Mouse (Mus musculus) midbrain, embryonic 10.5 days (tissue): Measurements from ENCODE around the gene Atxn7. TPM values are rescaled to one million over a fixed set of nuclear protein-coding genes. Genes with fewer than 3 reads are reported as not detected.
"Not testable (repeated sequence)": the region's sequence is repeated elsewhere in the genome, so short reads cannot be mapped to it uniquely, and the experiment has no call there.

ENCODE experiments used
- DNase-seq: peaks from one replicate; pipeline ENCODE4 v3.0.0-alpha.2; 2017; ENCODE audit warnings: low spot score
- H3K27ac ChIP-seq: fragments of 300-500 bp; sonication (generic); replicated peaks from 2 replicates; pipeline ENCODE4 v1.5.1; 2016; ENCODE audit warnings: mild to moderate bottlenecking
- H3K27me3 ChIP-seq: fragments of 300-500 bp; sonication (generic); 2 replicates; pipeline ENCODE4 v1.6.1; 2016; ENCODE audit warnings: low read depth, mild to moderate bottlenecking; ENCODE audit not compliant: poor library complexity, severe bottlenecking
- H3K36me3 ChIP-seq: fragments of 300-500 bp; sonication (generic); 2 replicates; pipeline ENCODE4 v1.6.1; 2016; ENCODE audit warnings: mild to moderate bottlenecking, moderate library complexity
- H3K4me1 ChIP-seq: fragments of 300-500 bp; sonication (generic); 2 replicates; pipeline ENCODE4 v1.6.1; 2016
- H3K4me3 ChIP-seq: fragments of 300-500 bp; sonication (generic); 2 replicates; pipeline ENCODE4 v1.5.1; 2016; ENCODE audit warnings: mild to moderate bottlenecking, moderate library complexity
- H3K9me3 ChIP-seq: fragments of 300-500 bp; sonication (generic); replicated peaks from 2 replicates; pipeline ENCODE4 v1.6.1; 2016; ENCODE audit warnings: mild to moderate bottlenecking
- WGBS: fragments of 180-500 bp; shearing (Covaris S2); methylation state at CpG from one replicate; pipeline ENCODE4 v1.1.7; 2016; 5-methylcytosine and 5-hydroxymethylcytosine counted together
- polyA plus RNA-seq: library from polyadenylated mRNA; unstranded; fragments of >200 nt; fragmentation: Nextera tagmentation; extraction: Ambion mirVana; gene quantifications from 2 replicates; pipeline ENCODE4 v1.2.1, GENCODE M21; 2016

Gene Atxn7
- 3.5 and 3.6 TPM in 2 replicates for polyA plus RNA-seq

DNA sequence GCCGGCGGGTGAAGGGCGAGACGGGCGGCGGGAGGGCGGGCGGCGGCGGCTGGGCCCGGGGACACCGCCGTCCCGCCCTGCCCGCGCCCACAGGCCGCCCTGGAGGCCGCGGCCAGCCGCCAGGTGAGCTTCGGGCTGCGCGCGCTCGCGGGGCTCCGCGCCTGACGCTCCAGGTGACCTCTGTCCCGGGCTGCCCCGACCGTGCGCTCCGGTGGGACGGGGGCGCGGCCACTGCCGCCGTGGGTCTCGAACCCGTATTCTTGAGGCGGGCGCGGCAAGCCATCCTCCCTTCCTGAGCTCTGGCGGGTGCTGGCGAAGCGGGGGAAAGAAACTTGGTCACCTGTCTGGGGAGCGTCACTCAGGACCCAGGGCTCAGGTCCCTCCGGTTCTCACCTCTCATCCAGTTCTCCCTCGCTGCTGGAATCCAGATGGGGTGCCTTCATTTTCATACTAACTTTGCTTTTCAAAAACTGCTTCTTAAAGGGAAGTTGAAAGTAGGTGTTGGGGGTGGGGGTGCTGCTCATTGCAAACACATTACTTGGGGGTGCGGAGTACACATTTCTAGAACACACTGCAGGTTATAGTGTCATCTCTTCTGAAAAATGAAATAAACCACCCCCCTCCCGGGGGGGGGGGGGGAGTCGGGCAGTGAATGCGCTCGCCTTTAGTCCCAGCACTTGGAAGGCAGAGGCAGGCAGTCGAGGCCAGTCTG is at the start of gene Atxn7, which contains the start of gene Thoc7:
Atxn7 (plus strand) TSS at position 40 of the 712 bp plus-strand sequence.
Thoc7 (minus strand) TSS at position 452 of the 712 bp plus-strand sequence.
- Histone ChIP-seq H3K9me3 (no peaks in the 10 kb centered on the region), H3K36me3 (peaks cover 12% of the 10 kb centered on the region), H3K27me3 (no peaks in the 10 kb centered on the region), H3K27ac (peak within 1 kb of the TSS; percentile 100), H3K4me1 (peaks cover 21% of the 10 kb centered on the region), H3K4me3 (peak within 1 kb of the TSS; percentile 92)
- 6% methylated on average over 39 of the region's 56 CpGs for WGBS
- DNase-seq, result peak; percentile 62

- Histone ChIP-seq H3K27ac (no peak within 1 kb of the TSS), H3K36me3 (no peaks in the 10 kb centered on the region), H3K4me3 (no peak within 1 kb of the TSS), H3K4me1 (peaks cover 6% of the 10 kb centered on the region; the same call in 1 of the 2 replicates), H3K9me3 (no peaks in the 10 kb centered on the region), H3K27me3 (no peaks in the 10 kb centered on the region)
- DNase-seq, result no peak
- 15% methylated on average over 1 of the region's 1 CpGs for WGBS
Measured at GRCm38 (mm10) chr14:13914387-13915082, 46.7 kb upstream of the Atxn7 start, which contains the start of gene Gm281. Gene Gm281, minus strand, starts transcription at chr14:13914478.

DNA sequence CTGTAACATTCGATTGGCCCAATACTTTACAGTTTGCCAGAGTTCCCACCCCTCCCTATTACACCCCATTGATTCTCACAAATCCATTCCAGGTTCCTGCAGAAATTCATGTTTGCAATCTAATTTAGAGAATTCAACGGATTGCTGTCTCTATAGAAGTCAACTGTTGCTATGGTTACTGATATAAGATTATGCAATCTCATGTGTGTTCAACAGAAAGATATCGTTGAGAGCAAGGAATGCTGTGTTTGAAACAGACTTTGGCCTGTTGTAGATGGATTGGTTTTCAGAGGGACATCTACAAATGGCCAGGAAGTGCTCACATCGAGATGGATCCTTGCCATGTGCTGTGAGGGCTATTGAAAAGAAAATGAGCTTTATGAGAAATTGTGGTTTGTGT is 46.0 kb upstream of the Atxn7 start:
- H3K4me3 ChIP-seq, result no peak overlapping the region
- H3K36me3 ChIP-seq, result no peaks in the 10 kb centered on the region
- DNase-seq, result no peak
- peaks cover 6% of the 10 kb centered on the region; the same call in 1 of the 2 replicates for H3K4me1 ChIP-seq
- no peaks in the 10 kb centered on the region for H3K9me3 ChIP-seq
- 82% methylated on average over 4 of the region's 4 CpGs for WGBS
- H3K27me3 ChIP-seq, result no peaks in the 10 kb centered on the region
- H3K27ac ChIP-seq, result no peak overlapping the region

DNA sequence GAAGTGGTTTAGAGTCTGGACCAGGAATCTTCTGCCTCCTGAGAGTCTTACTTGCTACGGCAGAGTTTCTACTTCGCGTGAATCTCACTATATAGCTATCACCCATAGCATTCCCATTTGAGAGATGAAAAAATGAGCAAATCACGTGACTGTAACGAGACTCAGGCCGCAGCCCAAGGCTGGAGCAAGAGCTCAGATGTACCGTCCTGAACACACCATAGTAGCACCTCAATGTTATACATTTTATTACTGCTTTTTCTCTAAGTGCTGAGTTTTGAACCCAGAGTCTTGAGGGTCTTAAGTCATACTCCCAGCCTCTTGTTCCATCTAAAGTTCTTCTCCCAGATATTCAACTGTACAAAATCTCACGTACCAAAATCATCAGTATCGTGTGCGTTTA is 44.0 kb upstream of the Atxn7 start:
- H3K36me3 ChIP-seq, result no peaks in the 10 kb centered on the region
- no peaks in the 10 kb centered on the region for H3K27me3 ChIP-seq
- no peak overlapping the region for H3K27ac ChIP-seq
- 90% methylated on average over 10 of the region's 10 CpGs for WGBS
- H3K9me3 ChIP-seq, result no peaks in the 10 kb centered on the region
- H3K4me3 ChIP-seq, result no peak overlapping the region
- peaks cover 6% of the 10 kb centered on the region; the same call in 1 of the 2 replicates for H3K4me1 ChIP-seq
- no peak for DNase-seq

DNA sequence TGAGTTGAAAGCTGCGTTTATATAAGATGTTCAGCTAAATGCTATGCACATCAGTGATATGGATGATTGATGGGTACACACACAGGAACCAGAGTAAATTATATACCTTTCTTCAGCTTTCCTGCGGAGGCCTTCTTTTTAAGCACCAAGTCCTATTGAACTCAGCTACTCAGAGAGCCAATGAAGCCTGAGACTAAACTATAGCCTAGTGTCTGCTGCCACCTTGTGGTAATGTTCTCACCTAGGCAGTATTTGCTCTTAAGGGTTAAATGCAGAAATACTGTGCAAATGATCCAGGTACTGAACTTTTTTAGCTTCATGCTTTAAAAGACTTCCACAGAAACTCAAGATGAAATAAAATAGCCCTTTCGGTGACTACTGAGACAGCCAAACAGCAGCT is 43.6 kb upstream of the Atxn7 start:
- no peaks in the 10 kb centered on the region for H3K9me3 ChIP-seq
- WGBS, result 46% methylated on average over 3 of the region's 3 CpGs
- no peaks in the 10 kb centered on the region for H3K27me3 ChIP-seq
- DNase-seq, result peak; percentile 47
- no peak overlapping the region for H3K27ac ChIP-seq
- no peaks in the 10 kb centered on the region for H3K36me3 ChIP-seq
- no peak overlapping the region for H3K4me3 ChIP-seq
- H3K4me1 ChIP-seq, result peaks cover 6% of the 10 kb centered on the region; the same call in 1 of the 2 replicates

DNA sequence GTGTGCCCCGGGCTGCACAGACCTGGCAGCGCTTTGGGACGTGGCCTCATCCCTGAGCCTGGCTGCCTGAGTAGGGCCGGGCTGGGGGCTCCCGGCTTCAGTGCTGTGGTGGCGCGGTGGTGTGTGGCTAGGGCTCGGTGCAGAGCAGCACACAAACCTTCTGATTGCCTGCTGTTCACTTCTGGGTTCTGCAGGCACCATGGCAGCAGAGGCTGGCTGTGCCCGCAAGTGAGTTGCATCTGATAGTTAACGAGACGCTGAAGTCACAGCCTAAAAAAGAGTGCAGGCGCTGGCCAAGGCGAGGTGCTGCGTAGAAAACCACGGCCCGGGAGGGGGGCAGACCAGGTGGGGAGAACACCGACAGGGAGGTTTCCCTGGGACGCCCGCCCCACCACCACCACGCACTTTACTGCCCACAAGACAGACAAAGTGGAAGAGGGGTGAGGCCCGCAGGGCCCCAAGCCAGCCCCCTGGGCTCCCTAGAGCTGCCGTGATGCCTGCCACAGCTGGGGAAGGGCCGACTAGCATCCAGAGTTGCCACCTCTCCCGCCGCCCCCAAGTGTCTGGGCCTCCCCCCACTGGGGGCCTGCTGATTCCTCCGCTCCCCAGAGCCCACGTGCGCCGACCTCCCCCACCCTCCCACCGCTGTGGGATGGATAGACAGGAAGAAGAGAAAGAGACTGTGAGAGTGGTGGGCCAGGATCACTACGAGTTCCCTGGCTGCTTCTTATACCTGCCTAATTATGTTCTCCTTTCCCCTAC is 27.8 kb upstream of the Atxn7 start:
- Histone ChIP-seq H3K4me1 (peaks cover 8% of the 10 kb centered on the region), H3K36me3 (no peaks in the 10 kb centered on the region), H3K27me3 (no peaks in the 10 kb centered on the region), H3K4me3 (peak overlapping the region; percentile 42), H3K9me3 (peaks cover 21% of the 10 kb centered on the region), H3K27ac (peak overlapping the region; percentile 68)
- 36% methylated on average over 31 of the region's 31 CpGs for WGBS
- DNase-seq, result no peak

- H3K36me3 ChIP-seq, result no peaks in the 10 kb centered on the region
- no peak overlapping the region; the same call in 1 of the 2 replicates for H3K4me3 ChIP-seq
- H3K4me1 ChIP-seq, result peaks cover 8% of the 10 kb centered on the region
- H3K27me3 ChIP-seq, result no peaks in the 10 kb centered on the region
- H3K9me3 ChIP-seq, result peaks cover 21% of the 10 kb centered on the region
- WGBS, result 49% methylated on average over 5 of the region's 5 CpGs
- no peak for DNase-seq
- no peak overlapping the region; the same call in 1 of the 2 replicates for H3K27ac ChIP-seq
Measured at GRCm38 (mm10) chr14:13934052-13934371, 27.2 kb upstream of the Atxn7 start.

DNA sequence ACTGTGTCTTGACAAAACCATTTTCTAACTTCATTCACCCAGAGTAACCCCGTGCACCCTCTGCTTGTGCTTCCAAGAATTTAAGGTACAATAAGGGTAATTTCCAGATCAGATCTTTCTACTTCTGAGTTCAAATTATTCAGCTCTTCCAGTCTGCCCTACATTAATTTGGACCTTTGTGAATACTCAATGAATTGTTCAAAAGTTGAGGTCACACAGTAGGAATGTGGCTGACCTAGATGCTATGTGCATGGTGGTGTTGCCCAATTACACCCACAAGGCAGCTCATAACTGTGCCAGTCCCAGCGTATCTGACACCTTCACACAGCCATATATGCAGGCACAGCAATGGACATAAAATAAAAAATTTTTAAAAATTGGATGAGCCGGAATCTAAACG is 16.6 kb upstream of the Atxn7 start:
- H3K27me3 ChIP-seq, result no peaks in the 10 kb centered on the region
- whole genome bisulfite sequencing, result 90% methylated on average over 4 of the region's 4 CpGs
- no peaks in the 10 kb centered on the region for H3K4me1 ChIP-seq

GRCm38 (mm10) chr14:13948345-13948744 is 12.9 kb upstream of the Atxn7 start:
- H3K27me3 ChIP-seq, result no peaks in the 10 kb centered on the region
- no peak overlapping the region for H3K4me3 ChIP-seq
- WGBS, result 94% methylated on average over 7 of the region's 7 CpGs
- no peaks in the 10 kb centered on the region for H3K4me1 ChIP-seq
- peaks cover 67% of the 10 kb centered on the region for H3K36me3 ChIP-seq
- no peak overlapping the region for H3K27ac ChIP-seq
- DNase-seq, result no peak
- no peaks in the 10 kb centered on the region for H3K9me3 ChIP-seq

More for the DNA sequence above, 16.6 kb upstream of the Atxn7 start:
- no peak overlapping the region for H3K4me3 ChIP-seq
- no peak for DNase-seq
- H3K36me3 ChIP-seq, result peaks cover 31% of the 10 kb centered on the region
- H3K27ac ChIP-seq, result no peak overlapping the region
- H3K9me3 ChIP-seq, result no peaks in the 10 kb centered on the region

DNA sequence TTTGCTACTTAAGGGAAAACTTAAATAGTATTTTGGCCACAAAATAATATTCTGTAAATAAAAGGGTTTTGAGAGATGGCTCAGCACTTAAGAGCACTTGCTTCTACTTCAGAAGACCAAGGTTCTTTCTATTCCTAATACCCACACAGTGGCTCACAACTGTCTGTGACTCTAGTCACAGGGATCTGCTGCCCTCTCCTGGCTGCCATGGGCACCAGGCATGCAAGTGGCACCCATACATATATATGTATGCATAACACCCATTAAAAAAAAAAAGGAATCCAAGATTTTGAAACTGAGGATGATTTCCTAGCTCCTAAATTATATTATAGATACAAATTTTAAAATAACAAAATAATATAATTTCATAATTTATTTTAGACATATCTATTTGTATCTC is 10.8 kb upstream of the Atxn7 start:
- Histone ChIP-seq H3K27ac (no peak overlapping the region), H3K4me3 (no peak overlapping the region), H3K27me3 (no peaks in the 10 kb centered on the region), H3K4me1 (no peaks in the 10 kb centered on the region), H3K9me3 (no peaks in the 10 kb centered on the region), H3K36me3 (peaks cover 85% of the 10 kb centered on the region)
- DNase-seq, result no peak

GRCm38 (mm10) chr14:13952151-13952550 is 9.1 kb upstream of the Atxn7 start:
- WGBS, result 95% methylated on average over 3 of the region's 3 CpGs
- H3K4me3 ChIP-seq, H3K27ac ChIP-seq, H3K9me3 ChIP-seq, H3K27me3 ChIP-seq, H3K4me1 ChIP-seq, DNase-seq: not testable (repeated sequence)
- peaks cover 94% of the 10 kb centered on the region for H3K36me3 ChIP-seq

DNA sequence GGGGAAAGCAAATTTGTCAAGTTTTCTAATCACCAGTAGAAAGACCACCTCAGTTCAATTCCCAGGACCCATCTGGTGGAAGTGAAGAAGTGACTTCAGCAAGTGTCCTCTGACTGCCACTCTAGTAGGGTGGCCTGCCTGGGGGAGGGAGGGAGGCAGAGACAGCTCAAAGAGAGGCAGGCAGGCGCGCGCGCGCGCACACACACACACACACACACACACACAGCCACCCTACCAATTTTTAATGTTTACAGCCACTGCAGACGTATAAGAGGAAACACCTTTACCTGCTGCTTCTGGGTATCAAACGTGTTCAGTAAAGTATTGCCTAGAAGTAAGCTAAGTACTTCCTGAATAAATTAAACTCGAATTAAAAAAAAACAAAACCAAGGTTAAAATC is 1.2 kb upstream of the Atxn7 start:
- H3K4me1 ChIP-seq, result peaks cover 21% of the 10 kb centered on the region
- H3K9me3 ChIP-seq, result 0 out of 2 replicates have a peak, but pooled peaks cover 3% of the 10 kb centered on the region
- peak overlapping the region; percentile 92 for H3K4me3 ChIP-seq
- peak; percentile 44 for DNase-seq
- 0% methylated on average over 9 of the region's 9 CpGs for WGBS
- H3K27me3 ChIP-seq, result no peaks in the 10 kb centered on the region
- peaks cover 24% of the 10 kb centered on the region for H3K36me3 ChIP-seq
- H3K27ac ChIP-seq, result peak overlapping the region; percentile 100
